ENCODE assay signal across 9 mouse cellular contexts in genomic region chr15:102920619-102921018, GRCm38 (mm10). TPM values are rescaled to one million over a fixed set of nuclear protein-coding genes. Genes with fewer than 3 reads are reported as not detected.
DNase-seq lines count a peak whose midpoint lies in the region; ATAC-seq and TF ChIP-seq lines count a peak whose summit lies in the region.
"Had no signal": no experiment of that assay in that cellular context is flagged by ENCODE, and none has a peak within 500 bp of the region (broad histone marks: within the 10 kb centered on the region; RNA-seq: fewer than 3 reads in every experiment).

No protein-coding gene starts in this region.

- peak; percentile 80; the same call in 1 of the 2 replicates for ATAC-seq in intestine, embryonic 14.5 days (replicated peaks; ENCODE audit: low FRiP score, low TSS enrichment, low read depth)
- ATAC-seq in stomach, postnatal 0 days (ENCODE audit: low FRiP score, low TSS enrichment), result peak; percentile 57; the same call in 1 of the 2 replicates

- H3K4me2 ChIP-seq in intestine, embryonic 14.5 days (ENCODE audit: low read length), result peak overlapping the region; percentile 18
- H3K4me2 ChIP-seq in stomach, postnatal 0 days (replicated peaks; ENCODE audit: low read depth), result peak overlapping the region; percentile 42; the same call in 1 of the 2 replicates

- no peak for TF ChIP-seq CTCF in stomach, postnatal 0 days (IDR thresholded peaks at IDR 0.05; ENCODE audit: low read depth)

- H3K4me3 ChIP-seq in brown adipose tissue, adult 24 weeks (ENCODE audit: insufficient read depth, low read depth, low read length), result peak overlapping the region; percentile 2
- H3K4me3 ChIP-seq in intestine, embryonic 14.5 days (ENCODE audit: low read depth, low read length), result 0 out of 2 replicates have a peak overlapping the region, but pooled peaks have one; percentile 10
- H3K4me3 ChIP-seq in stomach, postnatal 0 days (ENCODE audit: low read depth, low read length), result peak overlapping the region; percentile 23; the same call in 1 of the 2 replicates

- DNase-seq in CD4-positive, CD25-positive, alpha-beta regulatory T cell, adult 2 months (ENCODE audit: low read depth, low spot score), result peak; percentile 29
- DNase-seq in gastrocnemius, postnatal 36 days, result peak; percentile 65 to 69
- peak; percentile 70 for DNase-seq in intestine, embryonic 14.5 days (ENCODE audit: low spot score)
- DNase-seq in lung, postnatal 14 days, result peak; percentile 26
- DNase-seq in stomach, postnatal 0 days (ENCODE audit: low spot score), result peak; percentile 56
- no peak for DNase-seq in cerebellum, adult 8-10 months
- no peak for DNase-seq in right cerebral cortex, adult 2 months (ENCODE audit: low spot score in 2 of 2)

- under 1% methylated on average over 14 of the region's 20 CpGs for WGBS in intestine, embryonic 14.5 days
- WGBS in stomach, postnatal 0 days, result under 1% methylated on average over 19 of the region's 20 CpGs

- H3K9me3 ChIP-seq in intestine, embryonic 14.5 days (ENCODE audit: control insufficient read depth, low read length), result no peaks in the 10 kb centered on the region
- no peaks in the 10 kb centered on the region for H3K9me3 ChIP-seq in stomach, postnatal 0 days (ENCODE audit: control insufficient read depth, low read length)

- H3K27ac ChIP-seq in brown adipose tissue, adult 24 weeks (replicated peaks; ENCODE audit: low read depth, low read length), result no peak overlapping the region
- H3K27ac ChIP-seq in intestine, embryonic 14.5 days (ENCODE audit: low read depth), result no peak overlapping the region
- no peak overlapping the region for H3K27ac ChIP-seq in stomach, postnatal 0 days (replicated peaks)

- H3K9ac ChIP-seq in intestine, embryonic 14.5 days (ENCODE audit: low read length), result no peak overlapping the region
- H3K9ac ChIP-seq in stomach, postnatal 0 days (ENCODE audit: low read length), result no peak overlapping the region

- peaks cover 100% of the 10 kb centered on the region for H3K27me3 ChIP-seq in intestine, embryonic 14.5 days (replicated peaks; ENCODE audit: control insufficient read depth, insufficient read depth, low read length)
- peaks cover 34% of the 10 kb centered on the region for H3K27me3 ChIP-seq in stomach, postnatal 0 days (ENCODE audit: control insufficient read depth, insufficient read depth, low read length)

- no peak for TF ChIP-seq EP300 in stomach, postnatal 0 days (optimal IDR thresholded peaks at IDR 0.05)

- intact Hi-C loops in gastrocnemius, postnatal 36 days (cut with DNase I), result no loop called here

- no peaks in the 10 kb centered on the region for H3K36me3 ChIP-seq in intestine, embryonic 14.5 days (ENCODE audit: control insufficient read depth, insufficient read depth, low read length)
- H3K36me3 ChIP-seq in stomach, postnatal 0 days (ENCODE audit: control insufficient read depth, insufficient read depth, low read length), result no peaks in the 10 kb centered on the region

- H3K4me1 ChIP-seq in brown adipose tissue, adult 24 weeks (ENCODE audit: control insufficient read depth, insufficient read depth, insufficient read length, low read length), result no peaks in the 10 kb centered on the region
- no peaks in the 10 kb centered on the region for H3K4me1 ChIP-seq in intestine, embryonic 14.5 days (replicated peaks; ENCODE audit: control insufficient read depth, insufficient read depth, low read length)
- H3K4me1 ChIP-seq in stomach, postnatal 0 days (replicated peaks; ENCODE audit: control insufficient read depth, insufficient read depth), result no peaks in the 10 kb centered on the region

RNA-seq across cellular contexts. Expression of gene Hoxc13, which starts 0.3 kb away (rescaled TPM):
- polyA plus RNA-seq in brown adipose tissue, adult 24 weeks (2012; ENCODE audit: insufficient read depth, insufficient read length, missing spikeins), result not detected in 2 replicates
- not detected for total RNA-seq in gastrocnemius, postnatal 36 days (2021)
- not detected in 2 replicates for polyA plus RNA-seq in intestine, embryonic 14.5 days (2014; fragmentation: Nextera tagmentation; extraction: Ambion mirVana)
- 0.05 TPM in 1 of 2 replicates, not detected in the other for polyA plus RNA-seq in stomach, postnatal 0 days (2015; fragmentation: Nextera tagmentation; extraction: Ambion mirVana)
- total RNA-seq: adrenal gland, adult 18-20 months had no signal

RNA-seq across cellular contexts. Expression of gene Hoxc12, which starts 15.9 kb away (rescaled TPM):
- polyA plus RNA-seq in brown adipose tissue, adult 24 weeks (2012; ENCODE audit: insufficient read depth, insufficient read length, missing spikeins), result not detected in 2 replicates
- not detected for total RNA-seq in gastrocnemius, postnatal 36 days (2021)
- not detected in 2 replicates for polyA plus RNA-seq in intestine, embryonic 14.5 days (2014; fragmentation: Nextera tagmentation; extraction: Ambion mirVana)
- not detected in 2 replicates for polyA plus RNA-seq in stomach, postnatal 0 days (2015; fragmentation: Nextera tagmentation; extraction: Ambion mirVana)
- total RNA-seq: adrenal gland, adult 18-20 months had no signal

RNA-seq across cellular contexts. Expression of gene Hoxc11, which starts 33.6 kb away (rescaled TPM):
- polyA plus RNA-seq in brown adipose tissue, adult 24 weeks (2012; ENCODE audit: insufficient read depth, insufficient read length, missing spikeins), result not detected in 2 replicates
- total RNA-seq in gastrocnemius, postnatal 36 days (2021), result 1 to 10 TPM; 5.6 to 8.1 TPM
- 0.11 TPM in 2 replicates for polyA plus RNA-seq in intestine, embryonic 14.5 days (2014; fragmentation: Nextera tagmentation; extraction: Ambion mirVana)
- not detected in 2 replicates for polyA plus RNA-seq in stomach, postnatal 0 days (2015; fragmentation: Nextera tagmentation; extraction: Ambion mirVana)
- total RNA-seq: adrenal gland, adult 18-20 months had no signal

RNA-seq across cellular contexts. Expression of gene Hoxc10, which starts 46.0 kb away (rescaled TPM):
- not detected in 2 replicates for polyA plus RNA-seq in brown adipose tissue, adult 24 weeks (2012; ENCODE audit: insufficient read depth, insufficient read length, missing spikeins)
- 10 to 100 TPM; 70.5 to 75.2 TPM for total RNA-seq in gastrocnemius, postnatal 36 days (2021)
- 2.6 and 3.1 TPM in 2 replicates for polyA plus RNA-seq in intestine, embryonic 14.5 days (2014; fragmentation: Nextera tagmentation; extraction: Ambion mirVana)
- polyA plus RNA-seq in stomach, postnatal 0 days (2015; fragmentation: Nextera tagmentation; extraction: Ambion mirVana), result not detected in 2 replicates

RNA-seq across cellular contexts. Expression of gene Hoxc5, which starts 46.6 kb away (rescaled TPM):
- 14.1 and 15.1 TPM in 2 replicates for polyA plus RNA-seq in brown adipose tissue, adult 24 weeks (2012; ENCODE audit: insufficient read depth, insufficient read length, missing spikeins)
- total RNA-seq in gastrocnemius, postnatal 36 days (2021), result 1 to 10 TPM; 1.9 to 2.3 TPM
- polyA plus RNA-seq in intestine, embryonic 14.5 days (2014; fragmentation: Nextera tagmentation; extraction: Ambion mirVana), result 12.2 and 14.1 TPM in 2 replicates
- 18.0 and 18.2 TPM in 2 replicates for polyA plus RNA-seq in stomach, postnatal 0 days (2015; fragmentation: Nextera tagmentation; extraction: Ambion mirVana)

Comparison
In these comparisons a context has a peak if more than half of its experiments do, and no peak if none do; other contexts are left out.
1. DNase-seq: peak in CD4-positive, CD25-positive, alpha-beta regulatory T cell, adult 2 months (single experiment), gastrocnemius, postnatal 36 days (2 of 2), intestine, embryonic 14.5 days (single experiment), lung, postnatal 14 days (single experiment) and stomach, postnatal 0 days (single experiment); none in cerebellum, adult 8-10 months (single experiment) and right cerebral cortex, adult 2 months (0 of 2).
2. Peak in every context shown above with its lines, with median percentiles within 50 percentile points of each other: H3K4me3 ChIP-seq.